Mouse (Mus musculus) heart, adult 18-20 months (tissue): Measurements from ENCODE around the gene S100a7a. TPM values are rescaled to one million over a fixed set of nuclear protein-coding genes. Genes with fewer than 3 reads are reported as not detected.
A peak's percentile ranks its signal among the peaks of the same experiment; 100 is the strongest.

Experiments used
- DNase-seq, 2 experiments: peaks; one replicate each; pipeline ENCODE4 v3.0.0; 2021 to 2022; ENCODE audit warnings: mixed read lengths in 1 of 2
- long read RNA-seq, 2 experiments: library from polyadenylated mRNA; stranded (forward); transcript quantifications; one replicate each; pipeline ENCODE4 v2.0.0; 2021
- total RNA-seq, 2 experiments: library from RNA; stranded (reverse); gene quantifications; 2 replicates each; pipeline ENCODE4 v1.2.3; 2021

S100a7a gene
- total RNA-seq, result under 1 TPM in 1 of 2 experiments, not detected in 1; 0.47 TPM
- long read RNA-seq, experiment 1, result 0 reads
- long read RNA-seq, experiment 2, result 0 reads

GRCm38 (mm10) chr3:90653717-90654116 is at the start of gene S100a7a:
S100a7a (plus strand) TSS chr3:90654017.
- no peak for DNase-seq

- DNase-seq, result peak; percentile 90 to 91
These were observed 49.4 kb upstream of the S100a7a start for GRCm38 (mm10) chr3:90604416-90604815.

GRCm38 (mm10) chr3:90605049-90605448 is 48.8 kb upstream of the S100a7a start:
- no peak for DNase-seq

- DNase-seq, result no peak
These were observed 48.1 kb upstream of the S100a7a start for GRCm38 (mm10) chr3:90605736-90606135.

- DNase-seq, result peak; percentile 58 to 75
These were observed 47.6 kb upstream of the S100a7a start for GRCm38 (mm10) chr3:90606185-90606584.

GRCm38 (mm10) chr3:90607361-90607760 is 46.5 kb upstream of the S100a7a start:
- DNase-seq, result no peak

GRCm38 (mm10) chr3:90608223-90608622 is 45.6 kb upstream of the S100a7a start, which contains the start of gene S100a5:
S100a5 (plus strand) TSS chr3:90608523.
- no peak for DNase-seq

GRCm38 (mm10) chr3:90609102-90609501 is 44.7 kb upstream of the S100a7a start:
- DNase-seq, result no peak

- no peak for DNase-seq
These were observed 42.3 kb upstream of the S100a7a start for GRCm38 (mm10) chr3:90611494-90611893.

GRCm38 (mm10) chr3:90612061-90612460 is 41.8 kb upstream of the S100a7a start:
- DNase-seq, result no peak

GRCm38 (mm10) chr3:90612728-90613291 is 41.0 kb upstream of the S100a7a start, which contains the start of gene S100a6:
S100a6 (plus strand) TSS chr3:90612882.
- DNase-seq, result peak; percentile 83 to 88

- DNase-seq, result peak in 1 of 2 experiments; percentile 47
These were observed 40.2 kb upstream of the S100a7a start for GRCm38 (mm10) chr3:90613461-90614147.

- no peak for DNase-seq
These were observed 39.7 kb upstream of the S100a7a start for GRCm38 (mm10) chr3:90614148-90614530.

- DNase-seq, result peak in 1 of 2 experiments; percentile 42
These were observed 39.1 kb upstream of the S100a7a start for GRCm38 (mm10) chr3:90614611-90615251.

- peak; percentile 85 to 86 for DNase-seq
These were observed 38.4 kb upstream of the S100a7a start for GRCm38 (mm10) chr3:90615415-90615814.

GRCm38 (mm10) chr3:90615911-90616310 is 37.9 kb upstream of the S100a7a start:
- DNase-seq, result no peak

- DNase-seq, result no peak
These were observed 36.2 kb upstream of the S100a7a start for GRCm38 (mm10) chr3:90617586-90617985.

GRCm38 (mm10) chr3:90621552-90621951 is 32.3 kb upstream of the S100a7a start:
- DNase-seq, result no peak

GRCm38 (mm10) chr3:90623435-90624071 is 30.3 kb upstream of the S100a7a start:
- peak; percentile 65 to 77 for DNase-seq

- no peak for DNase-seq
These were observed 28.3 kb upstream of the S100a7a start for GRCm38 (mm10) chr3:90625496-90625895.

GRCm38 (mm10) chr3:90626266-90627021 is 27.4 kb upstream of the S100a7a start:
- DNase-seq, result no peak

GRCm38 (mm10) chr3:90627366-90627765 is 26.5 kb upstream of the S100a7a start:
- no peak for DNase-seq
